Comparison of ENCODE assay signal across 8 mouse cellular contexts in the genomic region with DNA sequence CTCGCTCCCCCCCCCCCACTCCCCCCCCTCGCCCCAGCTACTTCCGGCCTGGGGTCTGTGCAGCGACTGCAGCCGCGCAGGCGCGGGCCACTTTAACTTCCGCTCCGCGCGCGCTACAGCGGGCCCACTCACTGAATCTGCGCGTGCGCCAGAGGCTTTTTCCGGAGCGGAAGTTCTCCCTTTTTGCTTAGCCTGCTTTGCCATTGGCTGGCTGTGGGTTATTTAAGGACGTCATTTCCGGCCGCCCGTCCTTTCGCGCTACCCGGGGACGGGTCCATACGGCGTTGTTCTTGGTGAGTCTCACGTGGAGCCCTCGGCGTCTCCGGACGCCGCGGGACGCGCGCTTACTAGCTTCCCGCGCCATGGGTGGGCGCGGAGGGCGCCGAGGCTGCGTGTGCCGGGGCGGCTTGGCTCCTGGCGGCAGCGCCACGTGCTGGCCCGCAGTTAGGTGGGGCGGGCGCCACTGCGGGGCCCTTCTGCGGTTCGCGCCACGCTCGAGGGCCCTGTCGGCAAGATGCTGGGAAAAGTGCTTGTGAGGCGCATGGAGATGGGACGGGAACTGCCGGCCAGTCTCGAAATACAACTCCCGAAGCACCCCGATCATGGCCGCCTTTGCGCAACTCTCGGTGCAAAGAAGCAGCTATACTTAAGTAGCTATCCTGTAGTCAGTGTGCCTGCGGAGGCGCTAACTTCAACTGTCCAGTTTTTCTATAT. TPM values are rescaled to one million over a fixed set of nuclear protein-coding genes. Genes with fewer than 3 reads are reported as not detected.
DNase-seq lines count a peak whose midpoint lies in the region; ATAC-seq lines count a peak whose summit lies in the region.

A gene (plus strand): TSS at position 152 of the 714 bp plus-strand sequence.

- peak; percentile 97 for DNase-seq in NIH3T3 (ENCODE audit: low read depth)
- DNase-seq in cerebellum, postnatal 10 days: peak; percentile 97 to 98
- peak; percentile 95 to 96 for DNase-seq in frontal cortex, postnatal 10 days (ENCODE audit: low spot score in 2 of 2)
- peak; percentile 96 to 98 for DNase-seq in layer of hippocampus, postnatal 14 days (ENCODE audit: low spot score in 2 of 2)
- DNase-seq in lung, postnatal 14 days: peak; percentile 97
- DNase-seq in retina, adult 2 months (ENCODE audit: low read depth, low spot score): peak; percentile 96
- peak; percentile 94 to 98 for DNase-seq in thymus, postnatal 36 days

- H3K4me3 ChIP-seq in hindbrain, embryonic 12.5 days: peak within 1 kb of the TSS; percentile 100

- H3K4me2 ChIP-seq in hindbrain, embryonic 12.5 days (replicated peaks): peak within 1 kb of the TSS; percentile 87

- H3K4me1 ChIP-seq in hindbrain, embryonic 12.5 days: peaks cover 20% of the 10 kb centered on the region

- H3K9ac ChIP-seq in hindbrain, embryonic 12.5 days: peak within 1 kb of the TSS; percentile 99

- peak within 1 kb of the TSS; percentile 89 for H3K27ac ChIP-seq in hindbrain, embryonic 12.5 days

- no peaks in the 10 kb centered on the region for H3K27me3 ChIP-seq in hindbrain, embryonic 12.5 days

- ATAC-seq in hindbrain, embryonic 12.5 days (ENCODE audit: low FRiP score): peak; percentile 97

- H3K36me3 ChIP-seq in hindbrain, embryonic 12.5 days: peaks cover 57% of the 10 kb centered on the region

- WGBS in hindbrain, embryonic 12.5 days: under 1% methylated on average over 72 of the region's 72 CpGs

- no peaks in the 10 kb centered on the region for H3K9me3 ChIP-seq in hindbrain, embryonic 12.5 days (replicated peaks)

RNA-seq across cellular contexts. Expression of the gene that starts here (rescaled TPM):
- polyA plus RNA-seq in hindbrain, embryonic 12.5 days (2016; fragmentation: Nextera tagmentation; extraction: Ambion mirVana): 793 and 930 TPM in 2 replicates
- 100 to 1,000 TPM; 534 to 557 TPM for total RNA-seq in layer of hippocampus, postnatal 14 days (2021)

Comparison
In these comparisons a context has a peak if more than half of its experiments do, and no peak if none do; other contexts are left out.
1. Peak in every context shown above with its lines: DNase-seq, ATAC-seq, H3K4me3 ChIP-seq and H3K27ac ChIP-seq.